Mouse (Mus musculus) inflammation-experienced regulatory T-cells, adult 6 months (primary cell): ENCODE results near the gene Olfr625-ps1. TPM values are rescaled to one million over a fixed set of nuclear protein-coding genes. Genes with fewer than 3 reads are reported as not detected.
"Not testable (repeated sequence)": the region's sequence is repeated elsewhere in the genome, so short reads cannot be mapped to it uniquely, and the experiment has no call there.

Experiments used
- ATAC-seq: one replicate; pipeline ENCODE4 v1.8.0; 2017
- polyA plus RNA-seq, 3 experiments: library from polyadenylated mRNA; unstranded; fragments of 100-300 nt; shearing (Covaris generic); gene quantifications; one replicate each; pipeline ENCODE4 v1.2.1; 2017

The Olfr625-ps1 gene
- not detected for polyA plus RNA-seq

- no peak for ATAC-seq
Measured at GRCm38 (mm10) chr7:103682420-103682819, at the start of gene Olfr625-ps1. Olfr625-ps1 (plus strand) TSS chr7:103682720.

DNA sequence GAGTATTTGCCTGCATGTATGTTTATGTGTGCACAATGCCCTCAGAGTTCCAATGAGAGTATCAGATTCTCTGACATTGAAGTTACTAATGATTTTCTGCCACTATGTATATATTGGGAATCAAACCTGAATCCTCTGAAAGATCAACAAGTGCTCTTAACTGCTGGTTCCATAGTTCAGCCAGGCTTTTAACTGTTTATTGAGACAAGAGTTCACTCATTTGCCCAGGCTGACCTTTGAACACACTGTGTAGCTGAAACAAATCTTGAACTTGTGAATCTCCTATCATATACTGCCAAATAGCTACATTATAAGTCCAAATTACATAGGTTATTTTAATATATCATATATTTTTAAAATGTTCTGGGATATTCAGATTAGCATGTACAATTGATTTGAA, 45.7 kb upstream of the Olfr625-ps1 start:
- ATAC-seq, result no peak

- no peak for ATAC-seq
Measured at GRCm38 (mm10) chr7:103642602-103643001, 39.9 kb upstream of the Olfr625-ps1 start, which contains the start of gene Olfr622. Olfr622 (minus strand) TSS chr7:103642702.

GRCm38 (mm10) chr7:103644070-103644469, 38.5 kb upstream of the Olfr625-ps1 start:
- no peak for ATAC-seq

DNA sequence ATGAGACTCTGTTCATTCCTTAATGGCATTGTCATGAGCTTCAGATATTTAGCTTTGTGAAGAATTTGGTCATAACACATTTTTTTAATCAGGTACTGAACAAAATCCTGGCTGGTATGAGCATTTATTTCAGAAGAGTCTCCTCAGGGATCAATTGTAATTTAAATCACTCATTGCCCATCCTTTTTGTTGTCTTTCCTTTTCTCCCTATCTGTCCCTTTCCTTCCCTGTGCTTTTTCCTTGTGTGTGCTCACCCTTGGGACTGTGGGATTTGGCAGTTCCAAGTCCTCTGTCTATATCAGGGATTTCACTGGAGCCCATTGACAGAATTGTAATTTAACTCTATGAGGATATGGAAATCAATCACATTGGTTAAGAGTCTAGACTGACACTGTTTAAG, 18.9 kb upstream of the Olfr625-ps1 start, which contains the start of gene Olfr623:
TSS of gene Olfr623 (minus strand) at position 101 of the 400 bp plus-strand sequence.
- no peak for ATAC-seq

GRCm38 (mm10) chr7:103671091-103671490, 11.4 kb upstream of the Olfr625-ps1 start, which contains the start of gene Olfr624:
Olfr624 (minus strand) TSS chr7:103671191.
- ATAC-seq, result no peak

DNA sequence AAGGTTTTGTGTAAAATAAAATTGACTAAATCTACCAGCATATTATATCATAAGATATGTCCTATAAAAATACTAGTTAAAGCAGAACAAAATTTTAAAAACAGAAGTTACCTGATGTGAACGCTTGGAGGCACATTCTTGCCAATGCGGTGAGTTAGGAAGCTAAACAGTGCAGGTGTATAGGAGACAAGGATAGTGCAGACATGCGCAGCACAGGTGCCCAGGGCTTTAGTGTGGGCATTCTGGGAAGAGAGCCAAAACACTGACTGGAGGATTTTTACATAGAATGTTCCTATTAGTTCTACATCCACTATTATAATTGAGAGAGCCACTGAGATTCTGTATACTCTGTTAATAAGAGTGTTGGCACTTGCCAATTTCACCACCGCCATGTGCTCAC, 16.9 kb downstream of the Olfr625-ps1 start:
- no peak for ATAC-seq

DNA sequence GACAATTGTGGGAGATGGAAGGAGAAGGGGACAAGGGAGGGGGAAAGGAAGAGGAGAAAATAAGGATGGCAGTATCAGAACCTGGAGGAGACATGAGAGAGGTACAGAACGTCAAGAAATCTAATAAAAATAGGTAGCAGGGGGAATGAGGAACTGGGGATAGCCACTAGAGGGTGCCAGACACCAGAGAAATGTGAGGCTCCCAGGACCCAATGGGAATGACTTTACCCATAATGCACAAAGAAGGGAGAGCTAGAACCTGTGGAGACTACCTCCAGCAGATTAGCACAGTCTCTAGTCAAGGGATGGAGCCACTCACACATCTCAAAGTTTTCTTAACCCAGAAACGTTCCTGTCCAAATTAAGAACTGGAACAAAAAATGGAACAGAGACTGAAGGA, 29.5 kb downstream of the Olfr625-ps1 start:
- no peak for ATAC-seq

GRCm38 (mm10) chr7:103714371-103714770, 31.9 kb downstream of the Olfr625-ps1 start, which contains the start of gene Olfr243:
Olfr243 (plus strand) TSS chr7:103714671.
- no peak for ATAC-seq

DNA sequence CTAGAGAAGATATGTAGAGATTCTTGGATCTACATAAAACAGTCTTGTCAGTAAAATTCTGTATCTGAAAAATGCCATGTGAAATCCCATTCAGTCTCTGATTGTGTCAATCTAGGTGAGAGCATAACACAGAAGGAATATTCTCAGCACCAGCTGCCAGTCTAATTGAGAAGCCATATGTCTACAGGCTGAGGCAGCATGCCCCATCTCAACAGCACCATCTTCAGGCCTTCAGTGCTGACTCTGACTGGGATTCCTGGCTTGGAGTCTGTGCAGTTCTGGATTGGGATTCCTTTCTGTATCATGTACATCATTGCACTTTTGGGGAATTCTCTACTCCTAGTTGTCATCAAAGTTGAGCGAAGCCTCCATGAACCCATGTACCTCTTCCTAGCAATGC, 33.9 kb downstream of the Olfr625-ps1 start:
- ATAC-seq, result not testable (repeated sequence)

DNA sequence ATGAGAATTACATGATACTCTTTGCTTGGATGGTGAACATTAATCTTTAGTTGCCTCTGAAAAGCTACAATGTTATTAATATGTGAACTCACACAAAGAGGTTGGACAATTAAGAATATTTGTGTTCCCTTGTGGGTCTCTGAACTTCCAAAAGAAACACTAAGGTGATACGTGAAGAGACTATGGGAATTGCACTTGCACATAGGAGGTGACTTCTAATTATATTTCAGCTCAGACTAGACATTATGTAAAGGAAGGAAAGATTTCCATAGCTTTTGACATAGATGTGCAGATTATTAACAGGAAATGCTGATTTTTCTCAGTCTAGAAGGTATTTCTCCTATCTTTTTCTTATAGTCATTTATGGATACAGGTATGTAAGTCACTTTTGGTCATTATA, 47.6 kb downstream of the Olfr625-ps1 start, which contains the start of gene Olfr628:
TSS of gene Olfr628 (plus strand) at position 301 of the 400 bp plus-strand sequence.
- no peak for ATAC-seq

Other genes starting within 250 kb of the Olfr625-ps1 start
- gene Olfr605, start 237.3 kb upstream of the Olfr625-ps1 start, polyA plus RNA-seq, result not detected
- not detected for gene Olfr606, start 233.7 kb upstream of the Olfr625-ps1 start, polyA plus RNA-seq
- under 1 TPM in 1 of 3 experiments, not detected in 2; 0.09 TPM for gene Olfr607, start 218.6 kb upstream of the Olfr625-ps1 start, polyA plus RNA-seq
- not detected for gene Olfr608, start 212.8 kb upstream of the Olfr625-ps1 start, polyA plus RNA-seq
- not detected for gene Olfr609, start 184.7 kb upstream of the Olfr625-ps1 start, polyA plus RNA-seq
- gene Olfr610, start 170.6 kb upstream of the Olfr625-ps1 start, polyA plus RNA-seq, result not detected
- not detected for gene Olfr611, start 161.9 kb upstream of the Olfr625-ps1 start, polyA plus RNA-seq
- gene Olfr612, start 140.0 kb upstream of the Olfr625-ps1 start, polyA plus RNA-seq, result not detected
- gene Olfr613, start 134.6 kb upstream of the Olfr625-ps1 start, polyA plus RNA-seq, result not detected
- not detected for gene Olfr615, start 126.6 kb upstream of the Olfr625-ps1 start, polyA plus RNA-seq
- not detected for gene Olfr616, start 113.6 kb upstream of the Olfr625-ps1 start, polyA plus RNA-seq
- not detected for gene Olfr617, start 109.7 kb upstream of the Olfr625-ps1 start, polyA plus RNA-seq
- gene Olfr618, start 92.6 kb upstream of the Olfr625-ps1 start, polyA plus RNA-seq, result not detected
- gene Olfr619, start 82.1 kb upstream of the Olfr625-ps1 start, polyA plus RNA-seq, result not detected
- under 1 TPM in 2 of 3 experiments, not detected in 1; 0.18 to 0.95 TPM for gene Olfr620, start 70.2 kb upstream of the Olfr625-ps1 start, polyA plus RNA-seq
- gene Olfr622, start 40.0 kb upstream of the Olfr625-ps1 start, polyA plus RNA-seq, result not detected
- gene Olfr623, start 19.0 kb upstream of the Olfr625-ps1 start, polyA plus RNA-seq, result not detected
- gene Olfr624, start 11.5 kb upstream of the Olfr625-ps1 start, polyA plus RNA-seq, result not detected
- gene Olfr243, start 32.0 kb downstream of the Olfr625-ps1 start, polyA plus RNA-seq, result not detected
- gene Olfr628, start 47.7 kb downstream of the Olfr625-ps1 start, polyA plus RNA-seq, result not detected
- gene Olfr629, start 62.2 kb downstream of the Olfr625-ps1 start, polyA plus RNA-seq, result not detected
- gene Olfr630, start 74.6 kb downstream of the Olfr625-ps1 start, polyA plus RNA-seq, result not detected
- under 1 TPM in 1 of 3 experiments, not detected in 2; 0.12 TPM for gene Olfr69, start 88.9 kb downstream of the Olfr625-ps1 start, polyA plus RNA-seq
- gene Olfr68, start 97.0 kb downstream of the Olfr625-ps1 start, polyA plus RNA-seq, result not detected
- not detected for gene Olfr67, start 109.1 kb downstream of the Olfr625-ps1 start, polyA plus RNA-seq
- 1 to 10 TPM; 2.9 to 8.6 (median 3.0) TPM for gene Hbb-bt, start 131.3 kb downstream of the Olfr625-ps1 start, polyA plus RNA-seq
- 10 to 100 TPM in 2 of 3 experiments, 1 to 10 TPM in 1; 9.8 to 22.5 (median 18.1) TPM for gene Hbb-bs, start 145.4 kb downstream of the Olfr625-ps1 start, polyA plus RNA-seq
- not detected for gene Hbb-bh2, start 157.8 kb downstream of the Olfr625-ps1 start, polyA plus RNA-seq
- not detected for gene Hbb-bh1, start 160.4 kb downstream of the Olfr625-ps1 start, polyA plus RNA-seq
- gene Hbb-y, start 170.5 kb downstream of the Olfr625-ps1 start, polyA plus RNA-seq, result not detected
- not detected for gene Olfr66, start 203.5 kb downstream of the Olfr625-ps1 start, polyA plus RNA-seq
- gene Olfr64, start 211.8 kb downstream of the Olfr625-ps1 start, polyA plus RNA-seq, result not detected
- not detected for gene Olfr65, start 220.8 kb downstream of the Olfr625-ps1 start, polyA plus RNA-seq
- gene Olfr631, start 246.1 kb downstream of the Olfr625-ps1 start, polyA plus RNA-seq, result not detected